Mouse (Mus musculus): Measurements from ENCODE around the gene Cyp51. TPM values are rescaled to one million over a fixed set of nuclear protein-coding genes. Genes with fewer than 3 reads are reported as not detected.

The Cyp51 gene
- polyA plus RNA-seq, 1 experiment, result 39.5 TPM

GRCm38 (mm10) chr5:4086309-4086708, 18.2 kb downstream of the Cyp51 start:
- H3K4me3 ChIP-seq (replicated peaks; ENCODE audit: extremely low read depth, low read depth, low read length), result no peak overlapping the region
- no peak for DNase-seq
- TF ChIP-seq POLR2A (IDR thresholded peaks at IDR 0.05; ENCODE audit: borderline replicate concordance, extremely low read depth, low read depth, low read length) (no peak), CTCF (IDR thresholded peaks at IDR 0.05; ENCODE audit: insufficient read depth, low read length) (no peak)
- 91% methylated on average over 4 of the region's 4 CpGs for WGBS
- H3K4me1 ChIP-seq (ENCODE audit: control insufficient read depth, insufficient read depth, low read length), result no peaks in the 10 kb centered on the region

DNA sequence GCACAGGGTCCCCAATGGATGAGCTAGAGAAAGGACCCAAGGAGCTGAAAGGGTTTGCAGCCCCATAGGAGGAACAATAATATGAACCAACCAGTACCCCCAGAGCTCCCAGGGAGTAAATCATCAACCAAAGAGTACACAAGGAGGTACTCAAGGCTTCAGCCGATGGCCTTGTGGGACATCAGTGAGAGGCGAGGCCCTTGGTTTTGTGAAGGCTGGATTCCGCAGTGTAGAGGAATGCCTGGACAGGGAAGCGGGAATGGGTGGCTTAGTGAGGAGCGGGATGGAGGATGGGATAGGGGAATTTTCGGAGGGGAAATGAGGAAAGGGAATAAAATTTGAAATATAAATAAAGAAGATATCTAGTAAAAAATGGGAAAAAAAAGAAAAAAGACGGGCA, 19.6 kb downstream of the Cyp51 start:
- WGBS, result 78% methylated on average over 7 of the region's 7 CpGs
- no peaks in the 10 kb centered on the region for H3K4me1 ChIP-seq (ENCODE audit: control insufficient read depth, insufficient read depth, low read length)
- H3K4me3 ChIP-seq (replicated peaks; ENCODE audit: extremely low read depth, low read depth, low read length), result no peak overlapping the region
- TF ChIP-seq CTCF (IDR thresholded peaks at IDR 0.05; ENCODE audit: insufficient read depth, low read length) (no peak), POLR2A (IDR thresholded peaks at IDR 0.05; ENCODE audit: borderline replicate concordance, extremely low read depth, low read depth, low read length) (no peak)
- no peak for DNase-seq

DNA sequence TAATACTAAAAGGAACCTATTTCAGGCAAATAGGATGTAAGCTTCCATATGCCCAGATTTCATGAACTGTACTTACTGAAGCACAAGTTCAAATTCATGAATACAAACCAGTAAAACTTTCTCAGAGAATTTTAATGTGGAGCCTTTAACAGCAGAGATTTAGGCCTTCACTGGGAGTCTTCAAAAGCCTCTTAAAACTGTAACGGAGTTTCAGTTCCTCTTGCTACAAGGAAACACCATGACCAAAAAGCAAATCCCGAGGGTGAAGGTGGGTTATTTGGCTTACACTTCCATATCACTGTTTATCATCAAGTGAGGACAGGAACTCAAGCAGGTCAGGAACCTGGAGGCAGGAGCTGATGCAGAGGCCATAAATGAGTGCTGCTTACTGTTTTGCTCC, 23.0 kb downstream of the Cyp51 start:
- no peak for DNase-seq
- no peak for TF ChIP-seq POLR2A (IDR thresholded peaks at IDR 0.05; ENCODE audit: borderline replicate concordance, extremely low read depth, low read depth, low read length)
- 70% methylated on average over 2 of the region's 2 CpGs for WGBS
- Histone ChIP-seq H3K4me3 (replicated peaks; ENCODE audit: extremely low read depth, low read depth, low read length) (no peak overlapping the region), H3K4me1 (ENCODE audit: control insufficient read depth, insufficient read depth, low read length) (no peaks in the 10 kb centered on the region)

- DNase-seq, result no peak
- H3K4me3 ChIP-seq (replicated peaks; ENCODE audit: extremely low read depth, low read depth, low read length), result no peak overlapping the region
- WGBS, result 72% methylated on average over 2 of the region's 2 CpGs
Measured at GRCm38 (mm10) chr5:4080861-4081260, 23.7 kb downstream of the Cyp51 start.

DNA sequence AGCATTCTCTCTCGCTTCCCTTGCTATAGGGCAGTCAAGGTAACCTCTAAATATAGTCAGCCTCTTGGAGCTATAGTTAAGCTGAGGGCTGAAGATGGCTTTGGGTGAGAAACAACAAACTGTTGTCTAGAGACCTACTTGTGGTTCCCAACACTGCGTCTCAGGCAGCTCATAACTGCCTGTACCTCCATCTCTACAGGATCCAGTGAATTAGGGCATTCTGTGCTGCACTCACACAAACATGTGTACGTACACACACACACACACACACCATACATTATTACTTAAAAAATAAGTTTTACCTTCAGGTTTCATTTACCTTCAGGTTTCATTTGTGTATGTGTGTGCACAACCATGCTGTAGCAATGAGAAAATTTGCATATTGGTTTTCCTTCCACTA, 25.5 kb downstream of the Cyp51 start:
- DNase-seq, result no peak
- WGBS, result 94% methylated on average over 3 of the region's 3 CpGs
- H3K4me1 ChIP-seq (ENCODE audit: control insufficient read depth, insufficient read depth, low read length), result no peaks in the 10 kb centered on the region
- H3K4me3 ChIP-seq (replicated peaks; ENCODE audit: extremely low read depth, low read depth, low read length), result no peak overlapping the region
- TF ChIP-seq CTCF (IDR thresholded peaks at IDR 0.05; ENCODE audit: insufficient read depth, low read length), result no peak
- TF ChIP-seq POLR2A (IDR thresholded peaks at IDR 0.05; ENCODE audit: borderline replicate concordance, extremely low read depth, low read depth, low read length), result no peak

More at GRCm38 (mm10) chr5:4080861-4081260, 23.7 kb downstream of the Cyp51 start:
- no peak for TF ChIP-seq CTCF (IDR thresholded peaks at IDR 0.05; ENCODE audit: insufficient read depth, low read length)
- TF ChIP-seq POLR2A (IDR thresholded peaks at IDR 0.05; ENCODE audit: borderline replicate concordance, extremely low read depth, low read depth, low read length), result no peak
- no peaks in the 10 kb centered on the region for H3K4me1 ChIP-seq (ENCODE audit: control insufficient read depth, insufficient read depth, low read length)

GRCm38 (mm10) chr5:4067203-4067602, 37.3 kb downstream of the Cyp51 start:
- DNase-seq, result no peak

DNA sequence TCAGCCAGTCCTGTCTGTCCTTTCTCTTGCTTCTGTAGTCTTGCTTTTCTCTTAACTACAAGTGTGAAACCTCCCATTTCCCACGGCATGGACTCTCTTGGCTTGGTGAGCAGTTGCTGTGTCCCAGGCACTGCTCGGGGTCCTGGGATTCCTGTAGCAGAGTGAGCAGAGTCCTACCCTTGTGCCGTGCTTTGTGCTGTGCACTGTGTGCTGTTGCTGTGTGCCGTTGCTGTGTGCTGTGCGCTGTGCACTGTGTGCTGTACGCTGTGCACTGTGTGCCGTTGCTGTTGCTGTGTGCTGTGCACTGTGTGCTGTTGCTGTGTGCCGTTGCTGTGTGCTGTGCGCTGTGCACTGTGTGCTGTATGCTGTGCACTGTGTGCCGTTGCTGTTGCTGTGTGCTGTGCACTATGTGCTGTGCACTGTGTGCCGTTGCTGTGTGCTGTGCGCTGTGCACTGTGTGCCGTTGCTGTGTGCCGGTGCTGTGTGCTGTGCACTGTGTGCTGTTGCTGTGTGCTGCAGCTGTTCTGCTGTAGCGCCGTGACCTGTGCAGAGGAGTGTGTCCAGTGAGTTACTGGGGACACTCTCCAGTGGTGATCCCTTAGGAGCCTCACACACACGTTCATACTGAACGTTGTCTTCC, 38.0 kb downstream of the Cyp51 start:
- TF ChIP-seq CTCF (IDR thresholded peaks at IDR 0.05; ENCODE audit: insufficient read depth, low read length) (no peak), POLR2A (IDR thresholded peaks at IDR 0.05; ENCODE audit: borderline replicate concordance, extremely low read depth, low read depth, low read length) (no peak)
- no peak for DNase-seq
- WGBS, result 87% methylated on average over 18 of the region's 18 CpGs
- H3K4me1 ChIP-seq (ENCODE audit: control insufficient read depth, insufficient read depth, low read length), result peaks cover 3% of the 10 kb centered on the region; the same call in 1 of the 2 replicates
- no peak overlapping the region for H3K4me3 ChIP-seq (replicated peaks; ENCODE audit: extremely low read depth, low read depth, low read length)

More at GRCm38 (mm10) chr5:4067203-4067602, 37.3 kb downstream of the Cyp51 start:
- TF ChIP-seq CTCF (IDR thresholded peaks at IDR 0.05; ENCODE audit: insufficient read depth, low read length) (no peak), POLR2A (IDR thresholded peaks at IDR 0.05; ENCODE audit: borderline replicate concordance, extremely low read depth, low read depth, low read length) (no peak)
- 41% methylated on average over 3 of the region's 3 CpGs for WGBS
- Histone ChIP-seq H3K4me3 (replicated peaks; ENCODE audit: extremely low read depth, low read depth, low read length) (no peak overlapping the region), H3K4me1 (ENCODE audit: control insufficient read depth, insufficient read depth, low read length) (peaks cover 3% of the 10 kb centered on the region; the same call in 1 of the 2 replicates)

DNA sequence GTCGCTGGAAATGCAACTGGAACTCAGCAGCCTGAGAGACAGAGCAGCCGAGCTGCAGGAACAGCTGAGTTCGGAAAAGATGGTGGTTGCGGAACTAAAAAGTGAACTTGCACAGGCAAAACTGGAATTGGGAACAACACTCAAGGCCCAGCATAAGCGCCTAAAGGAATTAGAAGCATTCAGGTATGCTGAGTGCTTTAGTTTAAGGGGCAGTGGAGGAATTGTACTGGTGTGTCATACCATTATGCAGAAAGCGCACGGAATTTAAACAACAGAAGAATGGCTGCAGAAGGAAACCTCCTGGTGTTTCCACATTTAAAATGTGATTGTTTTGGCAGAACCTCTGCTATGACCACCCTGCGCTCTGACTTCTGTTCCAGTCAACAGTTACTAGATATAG, 44.2 kb downstream of the Cyp51 start:
- DNase-seq, result no peak
- WGBS, result 90% methylated on average over 8 of the region's 8 CpGs
- TF ChIP-seq POLR2A (IDR thresholded peaks at IDR 0.05; ENCODE audit: borderline replicate concordance, extremely low read depth, low read depth, low read length), result no peak
- TF ChIP-seq CTCF (IDR thresholded peaks at IDR 0.05; ENCODE audit: insufficient read depth, low read length), result no peak
- Histone ChIP-seq H3K4me3 (replicated peaks; ENCODE audit: extremely low read depth, low read depth, low read length) (no peak overlapping the region), H3K4me1 (ENCODE audit: control insufficient read depth, insufficient read depth, low read length) (no peaks in the 10 kb centered on the region)

GRCm38 (mm10) chr5:4040922-4041321, 63.6 kb downstream of the Cyp51 start:
- Histone ChIP-seq H3K4me1 (ENCODE audit: control insufficient read depth, insufficient read depth, low read length) (no peaks in the 10 kb centered on the region), H3K4me3 (replicated peaks; ENCODE audit: extremely low read depth, low read depth, low read length) (no peak overlapping the region)
- 93% methylated on average over 2 of the region's 2 CpGs for WGBS
- no peak for DNase-seq
- TF ChIP-seq CTCF (IDR thresholded peaks at IDR 0.05; ENCODE audit: insufficient read depth, low read length) (no peak), POLR2A (IDR thresholded peaks at IDR 0.05; ENCODE audit: borderline replicate concordance, extremely low read depth, low read depth, low read length) (no peak)

- WGBS, result 94% methylated on average over 6 of the region's 6 CpGs
- no peak for DNase-seq
- TF ChIP-seq CTCF (IDR thresholded peaks at IDR 0.05; ENCODE audit: insufficient read depth, low read length), result peak; percentile 33; the same call in 1 of the 2 replicates
- TF ChIP-seq POLR2A (IDR thresholded peaks at IDR 0.05; ENCODE audit: borderline replicate concordance, extremely low read depth, low read depth, low read length), result no peak
- no peak overlapping the region for H3K4me3 ChIP-seq (replicated peaks; ENCODE audit: extremely low read depth, low read depth, low read length)
- H3K4me1 ChIP-seq (ENCODE audit: control insufficient read depth, insufficient read depth, low read length), result no peaks in the 10 kb centered on the region
Measured at GRCm38 (mm10) chr5:4040372-4040771, 64.2 kb downstream of the Cyp51 start.

Data from lung, adult 2 months (tissue).